Mouse (Mus musculus): ENCODE measurements at regions not wholly inside any gene's neighbourhood (a gene's known extent, or its start where the extent isn't known, plus 50 kb on each side); places are given as distances from the start of the nearest gene placed in this dataset.
"Not testable (repeated sequence)": the region's sequence is repeated elsewhere in the genome, so short reads cannot be mapped to it uniquely, and the experiment has no call there.

DNA sequence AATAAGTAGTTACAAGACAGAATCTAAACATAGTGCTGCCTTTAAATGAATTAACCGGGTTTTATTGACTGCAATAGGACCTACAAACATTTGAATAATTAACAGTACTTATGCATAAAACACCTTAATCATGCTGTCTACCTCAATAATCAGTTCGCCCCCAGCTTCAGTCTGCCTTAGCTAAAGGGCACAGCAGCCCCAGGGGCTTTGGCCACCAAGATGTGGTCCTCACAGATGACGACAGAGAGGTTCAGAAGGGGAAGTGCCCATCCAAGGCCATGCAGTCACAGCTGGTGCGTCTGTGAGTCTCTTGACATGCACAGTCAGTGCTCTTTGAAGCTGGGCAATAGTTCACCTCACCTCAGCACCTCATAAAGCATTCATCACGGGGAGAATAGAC, 452.8 kb upstream of the Jmjd1c start:
- Histone ChIP-seq H3K9ac (ENCODE audit: low read length) (no peak overlapping the region), H3K27ac (replicated peaks in 1 of 2; ENCODE audit: control insufficient read depth in 1 of 2, insufficient read depth in 1 of 2, low read depth in 2 of 2, low read length in 2 of 2) (no peak overlapping the region), H3K36me3 (ENCODE audit: control insufficient read depth, insufficient read depth, low read length) (no peaks in the 10 kb centered on the region), H3K27me3 (ENCODE audit: control insufficient read depth, insufficient read depth, low read length) (no peaks in the 10 kb centered on the region), H3K4me2 (ENCODE audit: low read length) (no peak overlapping the region), H3K4me1 (ENCODE audit: control insufficient read depth in 2 of 2, insufficient read depth in 2 of 2, low read length in 2 of 2) (peaks cover 0 to 8% of the 10 kb centered on the region in 2 experiments; a peak in 1 of 4 replicates), H3K9me3 (ENCODE audit: control insufficient read depth, low read length) (no peaks in the 10 kb centered on the region), H3K4me3 (ENCODE audit: control insufficient read depth in 1 of 2, insufficient read depth in 1 of 2, low read depth in 1 of 2, low read length in 2 of 2) (no peak overlapping the region)
- WGBS: 74% methylated on average over 5 of the region's 5 CpGs
- no peak for ATAC-seq (ENCODE audit: insufficient number of reproducible peaks, insufficient read depth, low FRiP score, low read depth)

- Histone ChIP-seq H3K36me3 (ENCODE audit: control insufficient read depth, insufficient read depth, low read length) (no peaks in the 10 kb centered on the region), H3K4me2 (ENCODE audit: low read length) (no peak overlapping the region), H3K4me3 (ENCODE audit: control insufficient read depth in 1 of 2, insufficient read depth in 1 of 2, low read depth in 1 of 2, low read length in 2 of 2) (no peak overlapping the region), H3K27ac (replicated peaks in 1 of 2; ENCODE audit: control insufficient read depth in 1 of 2, insufficient read depth in 1 of 2, low read depth in 2 of 2, low read length in 2 of 2) (no peak overlapping the region), H3K9me3 (ENCODE audit: control insufficient read depth, low read length) (peaks cover 6% of the 10 kb centered on the region; the same call in 1 of the 2 replicates), H3K4me1 (ENCODE audit: control insufficient read depth in 2 of 2, insufficient read depth in 2 of 2, low read length in 2 of 2) (no peaks in the 10 kb centered on the region), H3K9ac (ENCODE audit: low read length) (no peak overlapping the region), H3K27me3 (ENCODE audit: control insufficient read depth, insufficient read depth, low read length) (no peaks in the 10 kb centered on the region)
- 91% methylated on average over 5 of the region's 5 CpGs for WGBS
- ATAC-seq (ENCODE audit: insufficient number of reproducible peaks, insufficient read depth, low FRiP score, low read depth): no peak
Measured at GRCm38 (mm10) chr10:66657520-66657919, 438.4 kb upstream of the Jmjd1c start.

GRCm38 (mm10) chr10:66683160-66683559, 412.8 kb upstream of the Jmjd1c start:
- ATAC-seq (ENCODE audit: insufficient number of reproducible peaks, insufficient read depth, low FRiP score, low read depth): no peak
- Histone ChIP-seq H3K27ac (replicated peaks in 1 of 2; ENCODE audit: control insufficient read depth in 1 of 2, insufficient read depth in 1 of 2, low read depth in 2 of 2, low read length in 2 of 2) (no peak overlapping the region), H3K36me3 (ENCODE audit: control insufficient read depth, insufficient read depth, low read length) (no peaks in the 10 kb centered on the region), H3K27me3 (ENCODE audit: control insufficient read depth, insufficient read depth, low read length) (no peaks in the 10 kb centered on the region), H3K9ac (ENCODE audit: low read length) (no peak overlapping the region), H3K4me3 (ENCODE audit: control insufficient read depth in 1 of 2, insufficient read depth in 1 of 2, low read depth in 1 of 2, low read length in 2 of 2) (no peak overlapping the region), H3K4me1 (ENCODE audit: control insufficient read depth in 2 of 2, insufficient read depth in 2 of 2, low read length in 2 of 2) (no peaks in the 10 kb centered on the region), H3K4me2 (ENCODE audit: low read length) (no peak overlapping the region), H3K9me3 (ENCODE audit: control insufficient read depth, low read length) (peaks cover 6% of the 10 kb centered on the region)
- WGBS: 77% methylated on average over 6 of the region's 6 CpGs

DNA sequence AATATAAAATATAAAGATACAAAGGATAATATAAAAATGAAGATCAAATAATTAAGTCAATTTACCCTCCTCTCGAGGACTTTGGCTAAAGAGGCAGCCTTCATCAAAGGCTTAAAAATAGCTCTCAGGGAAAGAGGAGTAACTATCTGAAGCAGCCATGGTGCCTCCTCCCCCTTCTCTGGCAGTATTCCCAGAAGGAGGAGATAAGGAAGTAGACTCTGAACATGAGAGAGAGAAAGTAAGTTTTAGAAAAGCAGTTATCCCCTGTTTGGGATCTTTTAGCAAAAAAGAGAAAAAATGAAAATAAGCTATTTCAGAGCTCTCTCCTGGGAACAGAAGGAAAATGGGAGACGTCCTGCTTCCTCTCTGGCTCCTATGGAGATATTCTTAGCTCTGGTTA, 406.7 kb upstream of the Jmjd1c start:
- not testable (repeated sequence) for H3K4me1 ChIP-seq (ENCODE audit: control insufficient read depth in 2 of 2, insufficient read depth in 2 of 2, low read length in 2 of 2); H3K27ac ChIP-seq (replicated peaks in 1 of 2; ENCODE audit: control insufficient read depth in 1 of 2, insufficient read depth in 1 of 2, low read depth in 2 of 2, low read length in 2 of 2); H3K4me3 ChIP-seq (ENCODE audit: control insufficient read depth in 1 of 2, insufficient read depth in 1 of 2, low read depth in 1 of 2, low read length in 2 of 2); H3K36me3 ChIP-seq (ENCODE audit: control insufficient read depth, insufficient read depth, low read length); H3K27me3 ChIP-seq (ENCODE audit: control insufficient read depth, insufficient read depth, low read length); ATAC-seq (ENCODE audit: insufficient number of reproducible peaks, insufficient read depth, low FRiP score, low read depth); H3K4me2 ChIP-seq (ENCODE audit: low read length); H3K9ac ChIP-seq (ENCODE audit: low read length)
- H3K9me3 ChIP-seq (ENCODE audit: control insufficient read depth, low read length): peaks cover 15% of the 10 kb centered on the region
- 23% methylated on average over 2 of the region's 2 CpGs for WGBS

DNA sequence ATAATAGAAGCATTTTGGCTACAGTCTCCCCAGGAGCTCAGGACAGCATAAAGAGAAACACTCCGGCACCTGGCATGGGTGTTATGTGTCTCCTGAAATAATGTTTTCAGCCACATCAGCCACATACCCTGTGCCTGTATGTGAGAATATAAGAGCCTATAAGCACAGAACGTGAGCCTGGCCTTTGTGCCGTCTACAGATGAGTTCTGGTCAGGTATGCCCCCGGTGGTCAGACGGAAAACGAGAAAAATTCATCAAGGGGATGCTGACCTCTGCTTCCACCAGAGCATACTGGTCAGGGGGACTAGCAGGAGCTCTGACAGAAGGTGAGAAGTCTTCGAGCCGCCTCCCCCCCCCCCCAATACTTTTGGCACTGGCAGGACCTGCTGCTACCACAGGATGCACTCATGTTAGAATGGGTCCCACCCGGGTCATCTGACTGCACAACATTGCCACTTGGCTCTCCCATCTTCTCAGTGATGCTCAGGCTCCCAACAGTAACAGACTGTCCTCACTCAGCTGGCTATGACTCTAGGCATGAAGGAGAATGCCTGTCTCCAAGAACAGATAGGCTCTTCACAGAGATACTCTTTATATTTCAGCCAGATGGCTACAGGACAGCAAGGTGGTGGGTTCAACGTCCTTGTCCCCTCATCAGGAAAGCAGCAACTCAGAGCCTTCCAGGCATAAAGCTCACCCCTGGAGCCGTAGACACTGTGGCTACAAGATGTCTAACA, 401.2 kb upstream of the Jmjd1c start:
- Histone ChIP-seq H3K9me3 (ENCODE audit: control insufficient read depth, low read length) (no peaks in the 10 kb centered on the region), H3K9ac (ENCODE audit: low read length) (no peak overlapping the region), H3K4me2 (ENCODE audit: low read length) (no peak overlapping the region), H3K4me3 (ENCODE audit: control insufficient read depth in 1 of 2, insufficient read depth in 1 of 2, low read depth in 1 of 2, low read length in 2 of 2) (no peak overlapping the region), H3K4me1 (ENCODE audit: control insufficient read depth in 2 of 2, insufficient read depth in 2 of 2, low read length in 2 of 2) (no peaks in the 10 kb centered on the region), H3K27me3 (ENCODE audit: control insufficient read depth, insufficient read depth, low read length) (no peaks in the 10 kb centered on the region), H3K27ac (replicated peaks in 1 of 2; ENCODE audit: control insufficient read depth in 1 of 2, insufficient read depth in 1 of 2, low read depth in 2 of 2, low read length in 2 of 2) (no peak overlapping the region), H3K36me3 (ENCODE audit: control insufficient read depth, insufficient read depth, low read length) (no peaks in the 10 kb centered on the region)
- WGBS: 85% methylated on average over 11 of the region's 11 CpGs
- no peak for ATAC-seq (ENCODE audit: insufficient number of reproducible peaks, insufficient read depth, low FRiP score, low read depth)

DNA sequence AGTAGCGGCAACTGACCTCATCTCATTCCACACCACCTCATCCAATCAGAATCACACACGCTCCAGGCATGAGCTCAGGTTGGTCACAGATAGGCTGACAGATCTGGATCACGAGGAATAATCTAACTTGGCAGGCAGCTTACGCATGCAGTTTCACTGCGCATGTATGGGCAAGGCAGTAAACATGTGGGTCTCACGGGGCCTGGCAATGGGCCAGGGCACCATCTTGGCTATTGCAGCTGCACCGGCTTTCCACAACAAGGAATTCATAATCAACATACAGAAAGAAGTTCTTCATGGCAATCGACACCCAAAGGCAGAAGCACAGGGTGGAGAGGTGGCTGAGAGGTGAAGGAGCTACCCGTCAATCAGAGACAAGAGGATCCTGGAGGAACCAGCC, 381.0 kb upstream of the Jmjd1c start:
- 82% methylated on average over 9 of the region's 9 CpGs for WGBS
- H3K4me3 ChIP-seq (ENCODE audit: control insufficient read depth in 1 of 2, insufficient read depth in 1 of 2, low read depth in 1 of 2, low read length in 2 of 2); H3K4me1 ChIP-seq (ENCODE audit: control insufficient read depth in 2 of 2, insufficient read depth in 2 of 2, low read length in 2 of 2); H3K36me3 ChIP-seq (ENCODE audit: control insufficient read depth, insufficient read depth, low read length); H3K4me2 ChIP-seq (ENCODE audit: low read length); H3K9me3 ChIP-seq (ENCODE audit: control insufficient read depth, low read length); H3K27me3 ChIP-seq (ENCODE audit: control insufficient read depth, insufficient read depth, low read length); H3K9ac ChIP-seq (ENCODE audit: low read length); H3K27ac ChIP-seq (replicated peaks in 1 of 2; ENCODE audit: control insufficient read depth in 1 of 2, insufficient read depth in 1 of 2, low read depth in 2 of 2, low read length in 2 of 2); ATAC-seq (ENCODE audit: insufficient number of reproducible peaks, insufficient read depth, low FRiP score, low read depth): not testable (repeated sequence)

DNA sequence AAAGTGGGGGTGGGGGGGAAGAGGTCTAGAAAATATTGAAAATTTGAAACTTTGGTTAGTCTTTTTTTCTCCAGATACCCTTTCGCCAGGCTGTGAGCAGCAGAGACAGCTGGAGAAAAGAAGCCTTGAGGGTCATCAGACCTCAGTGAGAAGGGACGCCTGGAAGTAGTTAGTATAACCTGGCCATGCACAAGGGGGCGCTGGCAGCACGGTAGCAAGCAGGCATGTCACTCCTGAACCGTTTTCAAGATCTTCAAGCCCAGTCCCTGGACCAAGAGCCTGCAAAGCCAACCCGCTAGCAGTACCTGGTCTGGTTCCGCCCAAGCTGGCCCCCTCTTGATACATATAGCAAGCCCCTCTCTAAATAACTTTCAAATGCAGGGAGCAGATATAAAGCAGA, 378.0 kb upstream of the Jmjd1c start:
- no peak overlapping the region for H3K27ac ChIP-seq (replicated peaks in 1 of 2; ENCODE audit: control insufficient read depth in 1 of 2, insufficient read depth in 1 of 2, low read depth in 2 of 2, low read length in 2 of 2)
- no peak for ATAC-seq (ENCODE audit: insufficient number of reproducible peaks, insufficient read depth, low FRiP score, low read depth)
- WGBS: 62% methylated on average over 7 of the region's 7 CpGs

DNA sequence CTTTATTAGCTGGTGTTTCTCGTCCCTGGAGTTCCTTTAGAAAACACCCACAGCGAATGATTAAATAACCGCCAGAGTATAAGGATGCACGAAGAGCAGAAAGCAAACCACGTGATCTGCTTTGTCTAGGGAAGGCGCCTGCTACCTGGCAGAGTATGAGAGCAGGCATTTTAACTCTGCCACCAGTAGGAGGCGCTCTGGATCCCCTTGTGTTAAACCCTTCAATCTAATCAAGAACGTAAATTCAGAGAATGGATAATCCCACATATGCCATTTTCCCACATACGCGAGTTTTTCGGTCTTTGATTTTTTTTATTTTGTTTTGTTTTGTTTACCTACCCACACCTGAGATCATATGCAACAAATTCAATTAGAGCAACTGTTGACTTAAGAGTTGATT, 376.1 kb upstream of the Jmjd1c start:
- WGBS: 88% methylated on average over 11 of the region's 11 CpGs
- no peak overlapping the region for H3K4me3 ChIP-seq (ENCODE audit: control insufficient read depth in 1 of 2, insufficient read depth in 1 of 2, low read depth in 1 of 2, low read length in 2 of 2)
- no peak overlapping the region for H3K27ac ChIP-seq (replicated peaks in 1 of 2; ENCODE audit: control insufficient read depth in 1 of 2, insufficient read depth in 1 of 2, low read depth in 2 of 2, low read length in 2 of 2)
- H3K4me1 ChIP-seq (ENCODE audit: control insufficient read depth in 2 of 2, insufficient read depth in 2 of 2, low read length in 2 of 2): no peaks in the 10 kb centered on the region
- no peaks in the 10 kb centered on the region for H3K36me3 ChIP-seq (ENCODE audit: control insufficient read depth, insufficient read depth, low read length)
- H3K9ac ChIP-seq (ENCODE audit: low read length): no peak overlapping the region
- no peak overlapping the region for H3K4me2 ChIP-seq (ENCODE audit: low read length)
- peaks cover 2% of the 10 kb centered on the region for H3K9me3 ChIP-seq (ENCODE audit: control insufficient read depth, low read length)
- H3K27me3 ChIP-seq (ENCODE audit: control insufficient read depth, insufficient read depth, low read length): no peaks in the 10 kb centered on the region
- ATAC-seq (ENCODE audit: insufficient number of reproducible peaks, insufficient read depth, low FRiP score, low read depth): no peak

More for the DNA sequence above, 378.0 kb upstream of the Jmjd1c start:
- Histone ChIP-seq H3K4me1 (ENCODE audit: control insufficient read depth in 2 of 2, insufficient read depth in 2 of 2, low read length in 2 of 2) (no peaks in the 10 kb centered on the region), H3K9me3 (ENCODE audit: control insufficient read depth, low read length) (peaks cover 2% of the 10 kb centered on the region), H3K27me3 (ENCODE audit: control insufficient read depth, insufficient read depth, low read length) (no peaks in the 10 kb centered on the region), H3K4me3 (ENCODE audit: control insufficient read depth in 1 of 2, insufficient read depth in 1 of 2, low read depth in 1 of 2, low read length in 2 of 2) (no peak overlapping the region), H3K9ac (ENCODE audit: low read length) (no peak overlapping the region), H3K4me2 (ENCODE audit: low read length) (no peak overlapping the region), H3K36me3 (ENCODE audit: control insufficient read depth, insufficient read depth, low read length) (no peaks in the 10 kb centered on the region)
